Mouse (Mus musculus): ENCODE measurements around the gene Zranb1.

The Zranb1 gene

DNA sequence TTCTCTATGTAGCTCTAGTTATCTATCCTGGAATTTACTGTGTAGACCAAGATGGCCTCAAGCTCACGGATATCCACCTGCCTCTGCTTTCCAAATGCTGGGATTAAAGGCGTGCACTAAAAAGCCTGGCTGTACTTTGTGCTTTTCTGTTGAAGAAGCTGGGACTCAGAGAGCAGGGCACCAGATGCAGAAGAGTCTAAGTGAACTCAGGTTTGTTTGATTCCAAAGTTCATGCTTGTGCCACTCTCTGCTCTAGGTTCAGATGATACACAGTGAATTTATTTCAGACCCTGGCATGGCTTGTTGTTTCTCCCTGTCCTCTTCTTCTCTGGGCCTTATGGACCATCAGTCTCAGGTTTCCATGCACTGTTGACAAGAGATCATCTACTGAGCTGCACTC lies 5.7 kb upstream of the Zranb1 start:
- no peak for ATAC-seq (ENCODE audit: insufficient number of reproducible peaks, low FRiP score, low TSS enrichment)

DNA sequence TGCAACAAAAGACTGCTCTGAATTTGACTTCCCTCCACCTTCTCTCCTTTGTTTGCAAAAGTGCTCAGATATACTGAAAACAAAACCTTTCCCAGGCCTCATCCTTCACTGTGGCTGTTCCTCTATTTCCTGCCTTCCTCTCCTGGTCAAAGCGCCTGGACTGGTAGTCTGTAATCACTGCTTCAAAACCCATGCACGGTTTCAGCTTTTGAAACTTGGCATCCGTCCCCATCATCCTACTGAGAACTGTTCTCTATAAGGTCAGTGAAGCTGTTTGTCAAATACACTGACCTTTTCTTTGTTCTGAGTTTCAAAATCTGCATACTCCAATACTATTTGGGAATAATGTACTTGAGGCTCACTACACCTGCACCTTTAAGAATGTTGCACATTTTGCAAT lies 3.7 kb upstream of the Zranb1 start:
- ATAC-seq (ENCODE audit: insufficient number of reproducible peaks, low FRiP score, low TSS enrichment) = no peak

DNA sequence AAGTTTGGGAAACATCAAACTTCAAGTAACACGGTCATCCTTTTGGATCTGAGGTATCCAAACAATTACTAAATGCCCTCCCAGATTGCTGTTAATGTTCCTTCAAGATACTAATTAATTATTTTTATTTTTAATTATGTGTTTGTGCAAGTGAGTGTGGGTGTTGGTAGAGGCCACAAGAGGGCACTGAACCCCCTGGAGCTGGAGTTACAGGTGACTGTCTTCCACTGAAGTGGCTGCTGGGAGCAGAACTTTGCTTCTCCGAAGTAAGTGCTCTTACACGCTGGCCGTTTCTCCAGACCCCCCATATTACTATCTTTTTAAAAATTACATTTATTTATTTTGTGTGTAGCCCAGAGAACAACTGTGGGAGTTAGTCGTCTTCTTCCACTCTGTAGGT lies 887 bp upstream of the Zranb1 start:
- no peak for ATAC-seq (ENCODE audit: insufficient number of reproducible peaks, low FRiP score, low TSS enrichment)

DNA sequence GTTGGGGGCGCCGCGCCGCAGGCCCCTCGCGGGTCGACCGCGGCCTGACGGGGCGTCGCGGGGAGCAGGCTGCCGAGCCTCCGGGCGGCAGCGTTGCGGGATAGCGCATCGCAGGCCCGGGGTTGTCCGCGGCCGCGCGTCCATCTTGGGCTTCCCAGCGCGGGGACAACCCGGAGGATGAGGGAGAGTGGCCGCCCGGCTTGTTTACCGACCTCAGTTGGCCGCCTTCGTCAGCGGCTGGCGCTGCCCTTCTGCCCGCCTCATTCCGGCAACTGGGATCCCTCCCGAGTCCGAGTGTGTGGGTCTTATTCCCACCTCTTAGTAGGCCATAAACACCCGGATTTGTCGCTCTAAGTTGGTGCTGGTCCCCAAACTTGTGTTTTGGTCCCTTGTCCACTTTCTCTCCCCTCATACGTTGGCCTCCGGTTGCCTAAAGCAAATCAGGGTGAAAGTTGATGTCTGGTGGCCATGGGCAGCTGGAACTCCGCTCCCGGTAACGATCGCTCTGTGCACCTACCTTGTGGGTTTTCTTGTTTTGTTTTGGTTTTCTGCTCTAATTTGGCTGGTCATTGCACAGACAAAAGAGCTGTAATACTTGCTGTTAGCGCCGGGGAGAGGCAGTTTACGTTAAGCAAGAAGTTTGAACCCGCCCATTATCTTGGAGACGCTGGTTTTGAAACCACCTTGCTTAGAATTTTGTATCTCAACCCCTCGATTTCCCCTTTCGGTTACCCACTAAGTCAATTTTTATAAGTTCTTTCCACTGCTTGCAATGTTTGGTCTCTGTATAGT lies 814 bp downstream of the Zranb1 start:
- peak; percentile 8; the same call in 1 of the 2 replicates for ATAC-seq (ENCODE audit: insufficient number of reproducible peaks, low FRiP score, low TSS enrichment)

DNA sequence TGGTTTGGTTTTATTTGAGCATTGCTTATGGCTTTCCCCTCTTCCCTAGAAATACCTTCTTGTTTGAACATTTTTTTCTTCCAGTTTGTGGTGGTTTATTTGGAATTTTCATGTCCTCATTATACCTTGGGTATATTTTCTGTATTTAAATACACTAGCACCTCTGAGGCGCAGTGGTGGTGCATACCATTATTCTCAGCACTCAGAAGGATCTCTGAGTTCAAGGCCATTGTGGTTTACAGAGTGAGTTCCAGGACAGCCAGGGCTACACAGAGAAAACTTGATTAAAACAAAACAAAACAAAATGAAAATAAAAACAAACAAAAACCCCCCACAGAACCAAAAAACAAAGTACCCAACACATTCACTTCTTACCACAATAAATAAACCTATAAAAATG lies 2.4 kb downstream of the Zranb1 start:
- no peak for ATAC-seq (ENCODE audit: insufficient number of reproducible peaks, low FRiP score, low TSS enrichment)

DNA sequence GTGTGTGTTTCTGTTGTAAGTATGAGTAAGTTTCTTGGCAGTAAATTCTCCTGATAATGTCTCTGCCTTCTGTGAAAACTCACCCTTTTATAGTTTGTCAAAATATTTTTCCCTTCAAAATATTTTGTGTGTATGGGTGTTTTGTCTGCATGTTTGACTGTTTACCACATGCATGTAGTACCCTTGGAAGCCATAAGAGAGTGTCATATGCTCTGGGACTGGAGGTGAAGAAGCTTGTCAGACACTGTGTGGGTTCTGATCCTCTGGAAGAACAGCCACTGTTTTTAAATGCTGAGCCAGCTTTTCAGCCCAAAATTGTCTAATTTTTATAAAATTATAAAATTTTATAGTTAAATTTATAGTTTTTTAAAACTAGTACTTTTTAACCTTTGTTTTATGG lies 3.8 kb downstream of the Zranb1 start:
- ATAC-seq (ENCODE audit: insufficient number of reproducible peaks, low FRiP score, low TSS enrichment) = no peak

DNA sequence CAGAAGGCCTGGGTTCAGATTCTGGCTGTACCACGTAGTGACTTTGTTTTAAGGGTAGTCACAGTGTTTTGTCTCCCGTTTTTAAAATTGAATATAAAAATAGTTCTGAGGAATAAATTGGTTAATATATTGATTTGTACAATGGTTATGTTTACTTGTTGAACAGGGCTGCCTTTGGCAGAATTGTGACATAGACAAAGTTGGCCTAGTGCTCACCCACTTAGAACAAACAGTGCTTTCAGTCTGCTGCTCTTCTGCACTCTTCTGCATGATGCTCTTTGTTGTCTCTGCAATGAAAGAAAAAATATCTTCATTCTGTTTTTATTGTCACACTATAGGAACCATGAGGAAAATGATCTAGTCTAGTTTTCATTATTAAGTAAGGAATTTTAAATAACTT lies 8.2 kb downstream of the Zranb1 start:
- ATAC-seq (ENCODE audit: insufficient number of reproducible peaks, low FRiP score, low TSS enrichment) = no peak

DNA sequence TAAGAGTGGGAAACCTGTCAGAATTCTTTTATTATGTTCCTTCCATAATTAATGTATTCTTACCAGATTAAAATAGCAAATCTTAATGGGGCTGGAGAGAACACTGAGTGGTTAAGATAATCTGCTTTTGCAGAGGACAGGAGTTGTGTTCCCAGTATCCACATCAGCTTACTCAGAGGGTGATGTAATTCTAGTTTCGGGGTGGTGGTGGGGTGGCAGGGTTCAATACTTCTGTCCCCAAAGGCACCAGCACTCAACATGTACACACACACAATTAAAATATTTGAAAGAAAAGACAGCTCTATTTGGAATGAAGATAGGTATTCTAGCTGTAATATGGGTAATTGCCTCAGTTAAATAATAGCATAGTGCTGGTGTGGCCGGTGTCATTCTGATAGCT lies 9.6 kb downstream of the Zranb1 start:
- no peak for ATAC-seq (ENCODE audit: insufficient number of reproducible peaks, low FRiP score, low TSS enrichment)

DNA sequence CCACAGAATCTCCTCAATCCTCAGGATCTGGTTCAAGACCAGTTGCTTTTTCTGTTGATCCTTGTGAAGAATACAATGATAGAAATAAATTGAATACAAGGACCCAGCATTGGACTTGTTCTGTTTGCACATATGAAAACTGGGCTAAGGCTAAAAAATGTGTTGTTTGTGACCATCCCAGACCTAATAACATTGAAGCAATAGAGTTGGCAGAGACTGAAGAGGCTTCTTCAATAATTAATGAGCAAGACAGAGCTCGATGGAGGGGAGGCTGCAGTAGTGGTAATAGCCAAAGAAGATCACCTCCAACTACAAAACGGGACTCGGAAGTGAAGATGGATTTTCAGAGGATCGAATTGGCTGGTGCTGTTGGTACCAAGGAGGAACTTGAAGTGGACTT lies 19.0 kb downstream of the Zranb1 start:
- ATAC-seq (ENCODE audit: insufficient number of reproducible peaks, low FRiP score, low TSS enrichment) = no peak

DNA sequence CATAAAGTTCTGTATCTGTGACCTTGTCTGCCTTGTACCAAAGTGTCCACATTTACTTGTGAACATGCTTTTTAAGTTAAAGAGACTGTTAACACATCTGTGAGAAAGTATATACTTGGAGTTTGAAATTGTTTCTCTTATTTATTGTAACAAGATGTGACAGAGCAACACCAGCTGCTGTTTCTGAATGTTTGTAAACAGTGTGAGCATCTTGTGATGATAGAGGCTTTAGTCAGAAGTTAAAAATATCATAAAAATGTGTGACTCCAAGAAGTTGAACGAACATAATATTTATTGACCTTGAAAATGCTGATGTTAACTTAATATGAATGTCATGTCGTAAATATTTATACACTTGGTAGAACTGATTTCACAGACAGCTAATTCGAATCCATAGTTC lies 19.7 kb downstream of the Zranb1 start:
- ATAC-seq (ENCODE audit: insufficient number of reproducible peaks, low FRiP score, low TSS enrichment) = no peak

DNA sequence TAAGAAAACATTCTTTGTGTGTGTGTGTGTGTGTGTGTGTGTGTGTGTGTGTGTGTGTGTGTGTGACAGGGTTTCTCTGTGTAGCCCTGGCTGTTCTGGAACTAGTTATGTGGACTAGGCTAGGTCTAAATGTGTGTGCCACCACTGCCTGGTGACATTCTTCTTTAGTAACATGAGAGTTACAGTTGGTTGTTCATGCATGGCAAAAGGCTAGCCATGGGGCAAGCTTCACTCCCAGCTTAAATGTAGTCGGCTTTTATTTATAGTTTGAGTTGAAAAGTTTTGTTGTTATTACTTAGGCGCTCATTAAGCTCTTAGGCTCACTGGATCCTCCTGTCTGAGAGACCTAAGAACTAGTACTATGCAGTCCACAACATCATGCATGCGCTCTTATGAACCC lies 33.5 kb downstream of the Zranb1 start:
- no peak for ATAC-seq (ENCODE audit: insufficient number of reproducible peaks, low FRiP score, low TSS enrichment)

DNA sequence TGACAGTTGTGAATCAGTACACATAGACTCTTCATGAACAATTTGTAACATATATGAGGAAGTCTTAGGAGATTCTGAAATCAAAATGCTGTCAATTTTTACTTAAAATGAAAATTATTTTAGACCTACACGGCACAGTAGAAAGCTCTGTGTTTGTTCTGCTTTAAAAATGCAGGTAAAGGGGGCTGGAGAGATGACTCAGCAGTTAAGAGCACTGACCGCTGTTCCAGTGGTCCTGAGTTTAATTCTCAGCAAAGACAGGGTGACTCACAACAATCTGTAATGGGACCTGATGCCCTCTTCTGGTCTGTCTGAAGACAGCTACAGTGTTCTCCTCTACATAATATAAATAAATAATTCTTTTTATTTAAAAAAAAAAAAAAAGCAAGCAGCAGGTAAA lies 34.8 kb downstream of the Zranb1 start:
- no peak for ATAC-seq (ENCODE audit: insufficient number of reproducible peaks, low FRiP score, low TSS enrichment)

DNA sequence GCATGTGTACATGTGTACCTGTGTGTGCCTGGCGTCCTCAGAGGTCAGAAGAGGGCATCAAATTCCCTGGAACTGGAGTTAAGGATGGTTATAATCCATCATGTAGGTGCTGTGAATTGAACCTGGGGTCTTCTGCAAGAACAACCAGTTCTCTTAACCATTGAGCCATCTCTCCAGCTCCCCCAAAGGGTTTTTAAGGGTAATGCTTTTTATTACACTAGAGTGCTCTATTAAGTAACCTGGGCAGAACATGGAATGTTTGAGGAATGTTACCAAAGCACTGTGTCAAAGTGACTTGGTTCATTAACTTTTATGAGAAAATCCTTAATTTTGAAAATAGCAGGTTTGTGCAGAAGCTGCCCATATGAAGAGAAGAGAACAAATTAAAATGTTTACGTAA lies 41.1 kb downstream of the Zranb1 start:
- no peak for ATAC-seq (ENCODE audit: insufficient number of reproducible peaks, low FRiP score, low TSS enrichment)

DNA sequence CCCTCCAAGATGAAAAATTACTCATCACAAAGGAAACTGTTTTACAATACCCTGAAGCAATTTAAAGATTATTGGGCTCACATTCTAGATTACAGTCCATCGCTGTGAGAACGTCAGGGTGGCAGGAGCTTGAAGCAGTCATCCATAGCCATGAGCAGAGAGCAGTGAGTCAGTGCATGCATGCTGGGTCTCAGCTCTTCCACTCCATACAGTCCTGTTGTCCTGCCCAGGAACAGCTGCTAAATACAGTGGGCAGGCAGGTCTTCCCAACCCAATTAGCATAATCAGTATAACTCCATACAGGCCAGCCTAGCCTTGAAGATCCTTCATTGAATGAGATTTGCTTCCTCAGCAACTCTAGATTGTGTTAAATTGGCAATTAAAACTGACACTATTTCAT lies 45.1 kb downstream of the Zranb1 start:
- no peak for ATAC-seq (ENCODE audit: insufficient number of reproducible peaks, low FRiP score, low TSS enrichment)

DNA sequence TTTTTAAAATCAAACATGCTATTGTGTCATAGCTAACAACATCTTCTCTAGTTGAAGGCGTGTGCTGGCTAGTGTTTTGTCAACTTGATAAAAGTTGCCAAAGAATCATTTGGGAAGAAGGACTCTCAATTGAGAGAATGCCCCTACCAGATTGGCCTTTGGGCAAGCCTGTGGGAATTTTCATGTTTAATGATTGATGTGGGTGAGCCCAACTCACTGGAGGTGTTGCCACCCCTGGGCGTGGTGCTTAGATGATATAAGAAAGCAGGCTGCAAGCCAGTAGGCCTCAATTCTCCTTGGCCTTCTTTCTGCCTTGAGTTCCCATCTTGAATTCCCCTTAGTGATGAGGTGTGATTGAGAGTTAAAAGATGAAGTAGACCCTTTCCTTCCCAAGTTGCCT lies 47.0 kb downstream of the Zranb1 start:
- no peak for ATAC-seq (ENCODE audit: insufficient number of reproducible peaks, low FRiP score, low TSS enrichment)

DNA sequence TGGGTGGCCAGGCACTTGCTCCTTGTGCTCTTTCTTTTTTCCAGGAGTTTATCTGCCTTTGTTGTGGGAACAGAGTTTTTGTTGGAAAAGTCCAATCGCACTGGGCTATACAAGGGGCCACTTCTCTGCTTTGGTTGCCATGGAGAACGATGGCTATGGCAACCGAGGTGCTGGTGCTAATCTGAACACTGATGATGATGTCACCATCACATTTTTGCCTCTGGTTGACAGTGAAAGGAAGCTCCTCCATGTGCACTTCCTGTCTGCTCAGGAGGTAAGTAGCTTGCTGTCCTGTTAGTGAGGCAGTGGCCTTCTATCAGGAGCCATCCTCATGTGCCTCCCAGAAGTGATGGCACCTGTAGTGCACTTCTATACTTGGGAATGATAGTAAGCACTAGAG lies 51.7 kb downstream of the Zranb1 start:
- no peak for ATAC-seq (ENCODE audit: insufficient number of reproducible peaks, low FRiP score, low TSS enrichment)

DNA sequence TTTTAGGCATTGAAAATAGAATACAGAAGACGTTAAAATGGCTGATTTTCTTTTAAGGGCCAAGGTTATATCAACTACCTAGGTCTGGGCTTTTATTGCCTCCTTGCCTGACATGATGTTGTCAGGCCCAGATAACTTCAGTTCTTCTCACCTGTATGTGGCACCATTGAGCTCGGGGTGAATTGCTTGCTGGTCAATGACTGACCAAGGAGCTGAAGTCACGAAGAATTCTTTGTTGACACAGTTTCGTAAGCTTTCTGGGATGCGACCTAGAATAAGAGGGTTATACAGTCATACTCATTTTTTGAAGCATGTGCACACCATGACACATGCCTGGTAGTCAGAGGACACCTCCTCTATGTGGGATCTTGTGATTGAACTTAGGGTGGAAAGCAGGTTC lies 58.9 kb downstream of the Zranb1 start:
- ATAC-seq (ENCODE audit: insufficient number of reproducible peaks, low FRiP score, low TSS enrichment) = no peak

DNA sequence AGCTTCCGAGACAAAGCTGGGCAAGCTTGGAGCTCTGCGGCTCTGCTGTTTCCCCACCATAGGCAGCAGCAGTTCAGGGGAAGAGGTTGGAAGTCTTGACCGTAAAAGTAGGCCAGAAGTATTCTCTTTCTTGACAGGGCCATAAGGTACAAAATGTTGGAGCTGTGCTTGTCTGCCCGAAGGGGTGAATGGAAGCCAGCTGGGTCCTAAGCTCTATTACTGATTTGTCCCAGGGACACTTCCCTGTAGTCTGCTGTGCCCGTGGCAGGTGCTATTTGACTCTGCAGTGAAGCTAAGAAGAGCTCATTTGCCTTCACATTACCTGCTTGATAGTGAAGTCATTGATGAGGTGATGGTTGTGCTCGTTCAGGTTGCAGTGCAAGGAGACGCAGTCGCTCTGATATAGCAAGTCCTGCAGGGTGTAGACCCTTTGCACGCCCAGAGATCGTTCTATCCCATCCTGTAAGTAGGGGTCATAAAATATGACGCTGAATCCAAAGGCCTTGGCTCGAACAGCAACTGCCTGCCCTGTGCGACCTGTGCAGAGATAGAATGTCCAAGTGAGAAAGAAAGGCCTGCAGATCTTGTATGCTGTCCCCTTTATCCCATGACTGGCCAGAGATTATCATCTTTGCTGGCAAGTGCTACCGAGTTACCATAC lies 60.4 kb downstream of the Zranb1 start:
- no peak for ATAC-seq (ENCODE audit: insufficient number of reproducible peaks, low FRiP score, low TSS enrichment)

DNA sequence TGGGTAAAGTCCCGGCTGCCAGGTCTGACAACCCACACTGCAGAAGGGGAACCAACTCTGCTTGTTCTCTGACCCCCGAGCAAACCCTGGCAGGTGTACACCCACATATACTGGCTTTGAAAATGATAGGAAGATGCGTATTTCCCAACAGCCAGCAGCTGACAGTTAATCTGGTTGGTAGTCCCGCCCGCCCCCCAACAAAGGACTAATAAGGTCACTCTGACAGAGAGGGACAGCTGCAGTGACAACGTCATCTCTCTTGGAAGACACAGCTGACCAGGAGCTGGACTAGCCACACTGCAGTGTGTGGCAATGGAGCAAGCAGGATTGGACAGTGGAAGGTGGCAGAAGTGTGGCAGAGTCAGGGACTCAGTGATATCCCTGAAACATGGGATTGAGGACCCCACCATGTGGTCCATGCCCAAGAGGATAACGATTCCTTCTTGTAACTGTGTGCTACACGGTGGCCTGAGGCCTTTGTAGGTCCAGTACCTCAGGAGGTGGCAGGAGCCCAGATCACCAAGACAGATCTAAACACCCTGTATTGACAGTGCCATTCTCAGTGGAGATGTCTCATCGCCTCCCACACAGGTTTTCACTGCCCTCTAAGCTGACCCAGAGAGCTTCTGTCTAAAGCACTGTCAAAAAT lies 62.1 kb downstream of the Zranb1 start:
- no peak for ATAC-seq (ENCODE audit: insufficient number of reproducible peaks, low FRiP score, low TSS enrichment)

DNA sequence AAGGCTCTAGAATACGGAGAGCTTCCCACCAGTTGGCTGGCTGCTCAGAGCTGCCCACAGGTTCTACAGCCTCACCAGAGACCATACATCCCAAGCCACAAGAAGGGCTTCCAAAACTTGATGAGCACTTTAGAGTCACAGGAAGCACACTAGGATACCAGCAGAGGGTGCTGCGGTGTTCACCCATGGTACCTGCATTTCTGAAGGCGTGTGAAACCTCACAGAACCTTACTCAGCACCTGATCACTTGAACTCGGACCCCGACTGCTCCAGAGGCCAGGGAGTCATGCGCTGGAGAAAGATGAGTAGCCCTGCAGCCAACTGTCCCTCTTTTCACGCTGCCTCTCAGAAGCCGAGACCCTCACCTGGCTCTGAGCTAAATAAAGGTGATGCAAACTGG lies 63.2 kb downstream of the Zranb1 start:
- no peak for ATAC-seq (ENCODE audit: insufficient number of reproducible peaks, low FRiP score, low TSS enrichment)

DNA sequence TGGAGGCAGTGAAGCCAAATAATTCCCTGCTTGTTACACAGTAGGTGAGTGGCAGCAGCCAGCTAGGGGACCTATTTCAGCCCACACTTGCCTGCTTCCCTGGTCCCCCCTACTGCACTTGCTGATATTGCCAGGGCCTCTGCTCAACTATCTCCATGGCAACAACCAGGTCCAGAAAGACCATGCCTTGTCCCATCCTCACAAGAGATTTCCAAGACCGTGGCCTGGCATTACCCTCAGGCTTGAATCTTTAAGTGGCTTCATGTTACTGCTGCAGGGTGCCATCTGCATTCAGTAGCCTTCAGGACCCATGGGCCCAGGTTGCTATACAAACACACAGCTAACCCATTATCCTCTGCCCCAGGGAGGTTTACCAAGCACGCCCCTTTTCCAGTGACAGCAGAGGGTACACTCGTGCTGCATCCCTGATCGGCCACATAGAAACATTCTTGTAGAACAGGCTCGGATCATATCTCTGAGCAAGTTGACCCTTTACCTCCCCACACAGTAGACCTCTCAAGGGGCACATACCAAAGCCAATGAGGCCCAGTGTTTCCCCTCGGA lies 63.8 kb downstream of the Zranb1 start:
- no peak for ATAC-seq (ENCODE audit: insufficient number of reproducible peaks, low FRiP score, low TSS enrichment)
